Mouse (Mus musculus): Measurements from ENCODE around the gene Aif1. TPM values are rescaled to one million over a fixed set of nuclear protein-coding genes. Genes with fewer than 3 reads are reported as not detected.

Gene Aif1
- 13.0 and 13.2 TPM in 2 replicates for polyA plus RNA-seq (2012; rRNA removed)

DNA sequence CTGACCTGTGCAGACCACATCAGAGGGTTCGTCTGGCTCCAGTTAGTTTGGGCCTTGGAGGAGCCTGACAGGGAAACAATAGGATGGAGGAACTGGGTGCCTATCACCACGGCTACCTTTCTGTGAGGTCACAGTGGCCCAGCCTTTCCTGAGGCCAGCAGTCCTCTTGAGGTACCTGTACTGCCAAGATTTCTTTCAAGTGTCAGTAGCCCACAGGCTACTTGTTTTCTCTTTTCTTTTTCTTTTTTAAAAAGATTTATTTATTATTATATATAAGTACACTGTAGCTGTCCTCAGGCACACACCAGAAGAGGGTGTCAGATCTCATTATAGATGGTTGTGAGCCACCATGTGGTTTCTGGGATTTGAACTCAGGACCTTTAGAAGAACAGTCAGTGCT lies at the start of gene Aif1:
Gene Aif1 (minus strand): TSS at position 101 of the 400 bp plus-strand sequence.
- H3K27ac ChIP-seq (ENCODE audit: insufficient read depth, low read length) = no peak within 1 kb of the TSS
- H3K4me3 ChIP-seq (ENCODE audit: insufficient read depth, low read length) = no peak within 1 kb of the TSS

DNA sequence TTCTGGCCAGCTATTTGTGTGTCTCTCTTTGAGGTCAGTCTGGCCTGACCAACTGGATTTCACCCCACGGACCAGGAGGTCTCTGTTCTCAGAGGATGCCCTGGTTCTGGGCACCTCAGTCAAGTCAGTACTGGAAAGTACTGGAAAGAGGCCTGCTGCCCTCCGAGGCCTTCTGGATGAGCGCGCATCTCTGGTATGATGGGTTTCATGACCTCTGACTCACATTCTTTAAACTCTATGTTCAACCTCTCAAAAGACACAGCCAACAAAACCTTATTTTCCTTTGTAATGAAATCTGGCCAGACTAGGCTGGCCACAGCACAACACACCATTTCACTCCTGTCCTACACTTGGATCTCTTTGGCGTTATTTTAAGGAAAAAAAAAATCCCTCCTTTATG lies 49.6 kb upstream of the Aif1 start:
- no peak overlapping the region for H3K27ac ChIP-seq (ENCODE audit: insufficient read depth, low read length)
- H3K4me3 ChIP-seq (ENCODE audit: insufficient read depth, low read length) = no peak overlapping the region
- no peaks in the 10 kb centered on the region for H3K4me1 ChIP-seq (ENCODE audit: control insufficient read depth, insufficient read depth, low read length)
- TF ChIP-seq CTCF (IDR thresholded peaks at IDR 0.05; ENCODE audit: extremely low read depth, insufficient read depth, low read length) = no peak

More for the DNA sequence above, at the start of gene Aif1:
- H3K4me1 ChIP-seq (ENCODE audit: control insufficient read depth, insufficient read depth, low read length) = no peaks in the 10 kb centered on the region; the same call in 1 of the 2 replicates
- TF ChIP-seq CTCF (IDR thresholded peaks at IDR 0.05; ENCODE audit: extremely low read depth, insufficient read depth, low read length) (no peak), POLR2A (IDR thresholded peaks at IDR 0.05; ENCODE audit: extremely low read depth, insufficient read depth, low read length) (no peak)

DNA sequence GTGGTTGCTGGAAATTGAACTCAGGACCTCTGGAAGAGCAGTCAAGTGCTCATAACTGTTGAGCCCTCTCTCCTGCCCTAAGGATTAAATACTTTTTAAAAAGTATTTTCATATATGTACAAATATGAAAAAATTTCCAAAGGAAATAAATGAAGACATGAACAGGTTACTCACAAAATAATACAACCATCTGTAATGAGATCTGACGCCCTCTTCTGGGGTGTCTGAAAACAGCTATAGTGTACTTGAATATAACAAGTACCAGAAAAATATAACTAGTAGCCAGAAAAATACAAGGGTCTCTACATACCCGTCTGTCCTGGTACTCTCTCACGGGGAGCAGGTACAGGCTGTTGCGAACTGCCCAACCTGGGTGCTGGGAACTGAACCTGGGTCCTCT lies 48.8 kb upstream of the Aif1 start:
- Histone ChIP-seq H3K4me1 (ENCODE audit: control insufficient read depth, insufficient read depth, low read length) (peaks cover 2% of the 10 kb centered on the region; the same call in 1 of the 2 replicates), H3K4me3 (ENCODE audit: insufficient read depth, low read length) (no peak overlapping the region), H3K27ac (ENCODE audit: insufficient read depth, low read length) (no peak overlapping the region)
- TF ChIP-seq POLR2A (IDR thresholded peaks at IDR 0.05; ENCODE audit: extremely low read depth, insufficient read depth, low read length) (no peak), CTCF (IDR thresholded peaks at IDR 0.05; ENCODE audit: extremely low read depth, insufficient read depth, low read length) (no peak)

DNA sequence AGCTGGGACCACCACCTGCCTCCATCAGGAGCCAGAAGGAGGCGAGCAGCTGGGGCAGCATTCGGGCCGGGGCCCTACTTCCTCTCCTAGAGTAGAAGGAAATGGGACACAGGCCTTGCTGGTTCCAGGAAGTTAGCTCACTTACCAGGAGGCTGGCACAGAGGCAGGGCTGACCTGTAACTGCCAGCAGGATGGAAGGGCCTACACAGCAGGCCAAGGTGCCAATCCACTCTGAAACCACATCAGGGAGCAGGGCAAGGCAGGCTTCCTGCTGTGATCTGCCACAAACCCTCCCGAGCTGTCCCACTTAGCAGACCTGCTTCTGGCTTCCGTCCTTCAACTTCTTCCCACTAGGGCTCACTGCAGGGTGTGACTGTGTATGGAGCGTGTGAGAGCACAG lies 46.4 kb upstream of the Aif1 start:
- H3K4me3 ChIP-seq (ENCODE audit: insufficient read depth, low read length) = no peak overlapping the region
- TF ChIP-seq CTCF (IDR thresholded peaks at IDR 0.05; ENCODE audit: extremely low read depth, insufficient read depth, low read length) = no peak
- TF ChIP-seq POLR2A (IDR thresholded peaks at IDR 0.05; ENCODE audit: extremely low read depth, insufficient read depth, low read length) = no peak

DNA sequence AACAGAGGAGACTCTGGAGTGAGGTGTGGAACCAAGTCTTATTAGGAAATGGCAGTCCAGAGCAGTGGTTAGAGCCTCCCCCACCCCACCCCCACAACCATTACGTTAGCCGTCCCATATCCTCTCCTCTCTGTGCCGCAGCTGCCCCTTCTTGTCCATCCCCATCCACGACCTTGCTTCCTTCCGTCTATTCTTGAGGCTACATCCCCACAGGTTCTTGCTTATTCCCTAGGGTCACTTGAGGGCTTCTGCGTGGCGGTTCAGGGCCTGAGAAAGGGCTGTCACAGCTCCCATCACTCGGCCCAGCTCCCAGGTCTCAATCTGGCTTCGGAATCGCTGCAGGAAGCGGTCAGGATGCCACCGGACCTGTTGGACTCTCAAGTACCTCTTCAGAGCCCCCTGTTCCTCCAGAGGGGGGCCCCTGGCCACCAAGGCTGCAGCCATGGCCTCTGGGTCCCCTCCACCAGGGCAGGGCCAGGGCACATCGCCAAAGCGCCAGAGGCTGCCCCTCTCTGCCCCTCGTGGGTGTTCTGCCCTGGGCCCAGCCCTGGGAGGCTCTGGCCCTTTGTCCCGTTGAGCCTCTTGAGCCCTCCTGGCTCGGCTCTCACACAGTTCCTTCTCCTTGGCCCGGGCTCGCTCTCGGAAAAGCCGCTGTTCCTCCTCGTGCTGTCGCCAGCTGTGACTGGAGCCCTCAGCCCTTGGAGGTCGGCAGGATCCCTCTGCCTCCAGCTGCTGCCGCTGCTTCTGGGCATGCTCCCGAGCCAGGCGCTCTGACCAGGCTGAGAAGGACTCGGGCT lies 44.5 kb upstream of the Aif1 start, which contains the start of gene Gm16181:
Gene Gm16181 (plus strand): TSS at position 679 of the 797 bp plus-strand sequence.
- H3K4me3 ChIP-seq (ENCODE audit: insufficient read depth, low read length) = no peak within 1 kb of the TSS
- 0 out of 2 replicates have a peak within 1 kb of the TSS, but pooled peaks have one; percentile 26 for H3K27ac ChIP-seq (ENCODE audit: insufficient read depth, low read length)
- H3K4me1 ChIP-seq (ENCODE audit: control insufficient read depth, insufficient read depth, low read length) = peaks cover 5% of the 10 kb centered on the region; the same call in 1 of the 2 replicates
- TF ChIP-seq CTCF (IDR thresholded peaks at IDR 0.05; ENCODE audit: extremely low read depth, insufficient read depth, low read length) (no peak), POLR2A (IDR thresholded peaks at IDR 0.05; ENCODE audit: extremely low read depth, insufficient read depth, low read length) (no peak)

More for the DNA sequence above, 46.4 kb upstream of the Aif1 start:
- Histone ChIP-seq H3K27ac (ENCODE audit: insufficient read depth, low read length) (no peak overlapping the region), H3K4me1 (ENCODE audit: control insufficient read depth, insufficient read depth, low read length) (peaks cover 5% of the 10 kb centered on the region; the same call in 1 of the 2 replicates)

DNA sequence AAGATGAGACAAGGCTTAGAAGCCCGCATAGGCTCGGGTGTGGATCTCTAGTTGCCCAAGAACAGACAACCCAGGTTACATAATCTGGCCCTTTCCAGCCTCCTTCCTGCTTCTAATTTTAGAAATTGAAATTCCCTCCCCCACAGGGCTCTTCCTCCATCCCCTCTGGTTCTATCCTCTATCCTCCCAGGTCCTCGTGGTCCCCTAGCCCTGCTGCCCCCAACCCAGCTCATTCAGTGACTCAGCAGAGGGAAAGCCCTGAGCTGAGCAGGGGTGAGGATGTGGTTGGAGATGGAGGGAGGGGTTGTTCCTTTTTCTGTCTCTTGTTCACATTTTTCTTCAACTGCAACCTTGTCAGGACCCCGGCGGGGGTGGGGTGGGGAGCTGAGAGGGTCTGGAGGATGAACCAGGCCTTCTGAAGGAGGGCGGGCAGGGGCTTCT lies 43.8 kb upstream of the Aif1 start:
- TF ChIP-seq CTCF (IDR thresholded peaks at IDR 0.05; ENCODE audit: extremely low read depth, insufficient read depth, low read length) = no peak
- TF ChIP-seq POLR2A (IDR thresholded peaks at IDR 0.05; ENCODE audit: extremely low read depth, insufficient read depth, low read length) = no peak

DNA sequence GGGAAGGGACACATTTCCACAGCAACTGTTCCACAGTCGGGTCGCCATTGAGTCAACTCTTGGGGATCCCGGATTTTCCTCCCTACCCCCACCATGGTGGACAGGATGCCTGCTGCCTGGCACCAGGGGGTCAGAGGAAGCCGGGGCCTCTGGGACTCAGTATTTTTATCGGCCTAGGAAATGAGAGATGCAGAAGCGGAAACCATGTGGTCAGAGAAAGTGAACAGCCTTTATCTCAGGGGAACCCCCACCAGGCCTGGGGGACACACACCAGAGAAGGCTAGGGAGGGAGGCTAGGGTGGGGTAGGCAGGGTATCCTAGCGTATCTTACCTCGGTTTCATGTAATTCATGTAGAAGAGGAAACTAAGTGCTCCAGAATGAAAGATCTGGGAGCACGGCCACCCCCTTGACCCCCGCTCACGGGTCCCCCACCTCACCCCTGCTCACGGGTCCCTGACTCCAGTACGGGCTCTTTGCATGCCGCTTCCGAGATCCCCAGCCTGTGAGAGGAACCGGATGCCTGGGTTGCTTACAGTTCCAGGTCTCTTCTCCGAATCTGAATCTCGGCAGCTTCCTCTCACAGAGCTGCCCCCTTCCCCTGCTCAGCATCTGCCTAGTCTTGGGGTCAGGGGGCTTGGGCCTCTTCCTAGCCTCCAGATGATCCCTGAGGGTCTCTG lies 42.8 kb upstream of the Aif1 start:
- no peak for TF ChIP-seq POLR2A (IDR thresholded peaks at IDR 0.05; ENCODE audit: extremely low read depth, insufficient read depth, low read length)
- TF ChIP-seq CTCF (IDR thresholded peaks at IDR 0.05; ENCODE audit: extremely low read depth, insufficient read depth, low read length) = no peak
- Histone ChIP-seq H3K27ac (ENCODE audit: insufficient read depth, low read length) (no peak overlapping the region), H3K4me1 (ENCODE audit: control insufficient read depth, insufficient read depth, low read length) (peaks cover 5% of the 10 kb centered on the region; the same call in 1 of the 2 replicates), H3K4me3 (ENCODE audit: insufficient read depth, low read length) (no peak overlapping the region)

More for the DNA sequence above, 43.8 kb upstream of the Aif1 start:
- Histone ChIP-seq H3K27ac (ENCODE audit: insufficient read depth, low read length) (0 out of 2 replicates have a peak overlapping the region, but pooled peaks have one; percentile 26), H3K4me1 (ENCODE audit: control insufficient read depth, insufficient read depth, low read length) (peaks cover 5% of the 10 kb centered on the region; the same call in 1 of the 2 replicates), H3K4me3 (ENCODE audit: insufficient read depth, low read length) (no peak overlapping the region)

DNA sequence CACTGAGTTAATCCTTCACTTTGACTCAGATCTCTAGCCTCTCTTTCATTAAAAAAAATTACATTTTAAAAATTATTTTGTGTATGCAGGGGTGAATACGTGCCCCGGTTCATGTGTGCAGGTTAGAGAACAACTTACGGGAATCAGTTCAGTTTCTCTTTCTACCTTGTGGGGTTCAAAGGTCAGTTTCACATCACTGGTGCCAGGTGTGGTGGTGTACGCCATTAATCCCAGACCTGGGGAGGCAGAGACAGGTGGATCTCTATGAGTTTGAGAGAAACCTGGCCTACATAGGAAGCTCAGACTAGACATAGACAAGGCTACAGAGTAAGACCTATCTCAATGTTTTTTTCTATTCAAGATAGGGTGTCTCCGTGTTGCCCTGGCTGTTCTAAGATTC lies 37.2 kb upstream of the Aif1 start:
- no peaks in the 10 kb centered on the region for H3K4me1 ChIP-seq (ENCODE audit: control insufficient read depth, insufficient read depth, low read length)
- no peak overlapping the region for H3K27ac ChIP-seq (ENCODE audit: insufficient read depth, low read length)
- no peak for TF ChIP-seq POLR2A (IDR thresholded peaks at IDR 0.05; ENCODE audit: extremely low read depth, insufficient read depth, low read length)
- no peak for TF ChIP-seq CTCF (IDR thresholded peaks at IDR 0.05; ENCODE audit: extremely low read depth, insufficient read depth, low read length)
- H3K4me3 ChIP-seq (ENCODE audit: insufficient read depth, low read length) = no peak overlapping the region

DNA sequence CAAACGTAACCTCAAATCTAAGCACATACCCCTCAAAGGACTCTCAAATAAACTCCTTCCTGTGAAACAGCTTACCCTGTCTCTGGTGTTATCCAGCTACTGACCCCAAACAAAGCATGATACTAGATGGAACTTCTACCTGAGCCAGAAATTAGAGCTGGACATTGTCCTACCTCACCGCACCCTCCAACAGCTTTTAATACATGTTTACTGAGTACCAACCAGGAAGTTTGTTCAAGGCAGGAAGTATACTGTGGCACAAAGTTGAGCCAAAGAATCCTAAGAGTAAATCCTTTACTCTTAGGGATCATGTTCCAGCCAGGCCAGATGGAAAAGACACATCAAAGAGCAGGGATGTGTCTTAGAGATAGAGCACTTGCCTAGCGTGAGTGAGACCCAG lies 34.7 kb upstream of the Aif1 start:
- Histone ChIP-seq H3K27ac (ENCODE audit: insufficient read depth, low read length) (no peak overlapping the region), H3K4me3 (ENCODE audit: insufficient read depth, low read length) (no peak overlapping the region), H3K4me1 (ENCODE audit: control insufficient read depth, insufficient read depth, low read length) (no peaks in the 10 kb centered on the region)
- no peak for TF ChIP-seq POLR2A (IDR thresholded peaks at IDR 0.05; ENCODE audit: extremely low read depth, insufficient read depth, low read length)
- TF ChIP-seq CTCF (IDR thresholded peaks at IDR 0.05; ENCODE audit: extremely low read depth, insufficient read depth, low read length) = no peak
